Mouse (Mus musculus) heart, embryonic 14.5 days (tissue): Measurements from ENCODE around the gene Exosc7. TPM values are rescaled to one million over a fixed set of nuclear protein-coding genes. Genes with fewer than 3 reads are reported as not detected.
A peak's percentile ranks its signal among the peaks of the same experiment; 100 is the strongest.

Source experiments
- ATAC-seq: fragments of 200-750 bp; cut with Nextera tagmentation; 2 replicates; pipeline ENCODE4 v1.8.0; 2017; ENCODE audit warnings: low read depth, moderate TSS enrichment; ENCODE audit not compliant: insufficient number of reproducible peaks, insufficient read depth, low FRiP score
- H3K27ac ChIP-seq, 2 experiments: fragments of 200-500 bp in 1 of 2; fragments of 300-500 bp in 1 of 2; sonication (generic) in 1 of 2; replicated peaks in 1 of 2; 2 replicates each; pipeline ENCODE4 v1.5.1; 2012 to 2014; ENCODE audit warnings: low read depth in 2 of 2, low read length in 2 of 2, control low read depth in 1 of 2, mild to moderate bottlenecking in 1 of 2, mixed read lengths in 1 of 2; ENCODE audit not compliant: control insufficient read depth in 1 of 2, insufficient read depth in 1 of 2
- H3K27me3 ChIP-seq: fragments of 300-500 bp; sonication (generic); 2 replicates; pipeline ENCODE4 v1.6.1; 2014; ENCODE audit warnings: mild to moderate bottlenecking, low read length, control low read depth; ENCODE audit not compliant: control insufficient read depth, insufficient read depth
- H3K36me3 ChIP-seq: fragments of 300-500 bp; sonication (generic); 2 replicates; pipeline ENCODE4 v1.6.1; 2014; ENCODE audit warnings: mild to moderate bottlenecking, control low read depth, low read length, mixed read lengths; ENCODE audit not compliant: control insufficient read depth, insufficient read depth
- H3K4me1 ChIP-seq, 2 experiments: fragments of 200-500 bp in 1 of 2; fragments of 300-500 bp in 1 of 2; sonication (generic) in 1 of 2; 2 replicates each; pipeline ENCODE4 v1.6.1; 2012 to 2014; ENCODE audit warnings: low read length in 2 of 2, control low read depth in 1 of 2, mixed read lengths in 1 of 2; ENCODE audit not compliant: control insufficient read depth in 2 of 2, insufficient read depth in 2 of 2
- H3K4me2 ChIP-seq: fragments of 300-500 bp; sonication (generic); 2 replicates; pipeline ENCODE4 v1.6.1; 2014; ENCODE audit warnings: mild to moderate bottlenecking, low read length
- H3K4me3 ChIP-seq, 2 experiments: fragments of 200-500 bp in 1 of 2; fragments of 300-500 bp in 1 of 2; sonication (generic) in 1 of 2; 2 replicates each; pipeline ENCODE4 v1.5.1; 2012 to 2014; ENCODE audit warnings: low read length in 2 of 2, mild to moderate bottlenecking in 2 of 2, control low read depth in 1 of 2, low read depth in 1 of 2, moderate library complexity in 1 of 2; ENCODE audit not compliant: control insufficient read depth in 1 of 2, insufficient read depth in 1 of 2
- H3K9ac ChIP-seq: fragments of 300-500 bp; sonication (generic); 2 replicates; pipeline ENCODE4 v1.6.1; 2014; ENCODE audit warnings: mild to moderate bottlenecking, low read length
- H3K9me3 ChIP-seq: fragments of 300-500 bp; sonication (generic); 2 replicates; pipeline ENCODE4 v1.6.1; 2016; ENCODE audit warnings: low read length, control low read depth; ENCODE audit not compliant: control insufficient read depth
- whole genome bisulfite sequencing: fragments of 180-500 bp; shearing (Covaris S2); extraction: QIAGEN DNeasy Blood & Tissue Kit; methylation state at CpG from one replicate; pipeline ENCODE4 v1.1.7; 2014; 5-methylcytosine and 5-hydroxymethylcytosine counted together
- polyA plus RNA-seq: library from polyadenylated mRNA; unstranded; fragments of >200 nt; fragmentation: Nextera tagmentation; extraction: Ambion mirVana; gene quantifications from 2 replicates; pipeline ENCODE4 v1.2.1, GENCODE M21; 2014

Gene Exosc7
- 68.0 and 72.9 TPM in 2 replicates for polyA plus RNA-seq

DNA sequence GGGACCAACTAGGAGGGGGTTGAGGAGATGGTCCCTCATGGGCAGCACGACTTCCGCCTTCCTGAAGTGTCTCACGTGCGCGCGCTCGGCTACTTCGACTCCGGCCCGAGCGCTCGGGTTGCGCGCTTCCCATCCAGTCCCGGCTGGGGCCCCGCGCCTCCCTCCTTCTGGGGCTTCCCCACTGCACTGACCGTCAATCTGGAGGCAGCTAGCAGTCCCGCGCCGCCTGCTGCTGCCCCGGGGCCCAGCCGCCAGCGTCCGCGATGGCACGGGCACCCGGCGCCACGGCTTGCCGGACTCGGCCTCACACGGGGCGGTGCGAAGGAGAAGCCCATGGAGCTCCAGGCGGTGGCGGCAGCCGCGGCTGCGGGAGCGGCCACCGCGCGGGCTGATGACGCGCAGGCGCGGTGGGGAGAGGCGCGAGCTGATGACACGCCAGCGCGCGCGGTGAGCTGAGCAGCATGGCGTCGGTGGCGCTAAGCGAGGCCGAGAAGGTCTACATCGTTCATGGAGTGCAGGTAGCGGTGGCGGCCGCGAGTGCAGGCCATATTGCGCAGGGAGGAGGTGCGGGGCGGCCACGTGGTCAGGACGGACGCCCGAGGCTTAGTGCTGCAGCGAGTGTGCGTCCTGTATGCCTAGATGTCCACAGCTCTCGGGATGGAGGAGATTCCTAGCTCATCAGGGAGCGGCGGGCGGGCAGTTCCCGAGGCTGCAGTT, at the start of gene Exosc7, which contains the start of gene Zdhhc3:
Gene Exosc7 (plus strand): TSS at position 411 of the 717 bp plus-strand sequence.
Gene Zdhhc3 (minus strand): TSS at position 401 of the 717 bp plus-strand sequence.
- peak within 1 kb of the TSS; percentile 96 for H3K9ac ChIP-seq
- ATAC-seq: peak; percentile 92
- peaks cover 19% of the 10 kb centered on the region for H3K36me3 ChIP-seq
- peaks cover 0 to 15% of the 10 kb centered on the region in 2 experiments; a peak in 3 of 4 replicates for H3K4me1 ChIP-seq
- peak within 1 kb of the TSS; percentile 85 to 92 for H3K27ac ChIP-seq
- H3K4me3 ChIP-seq: peak within 1 kb of the TSS; percentile 62 to 95
- no peaks in the 10 kb centered on the region for H3K9me3 ChIP-seq
- peak within 1 kb of the TSS; percentile 98 for H3K4me2 ChIP-seq
- no peaks in the 10 kb centered on the region for H3K27me3 ChIP-seq
- under 1% methylated on average over 74 of the region's 79 CpGs for WGBS

GRCm38 (mm10) chr9:123079149-123079548, 33.9 kb upstream of the Exosc7 start:
- H3K4me3 ChIP-seq: no peak overlapping the region
- H3K4me2 ChIP-seq: no peak overlapping the region
- no peaks in the 10 kb centered on the region for H3K9me3 ChIP-seq
- no peak for ATAC-seq
- no peaks in the 10 kb centered on the region for H3K27me3 ChIP-seq
- 90% methylated on average over 5 of the region's 5 CpGs for WGBS
- H3K27ac ChIP-seq: no peak overlapping the region
- H3K36me3 ChIP-seq: peaks cover 84% of the 10 kb centered on the region
- no peaks in the 10 kb centered on the region for H3K4me1 ChIP-seq
- no peak overlapping the region for H3K9ac ChIP-seq

DNA sequence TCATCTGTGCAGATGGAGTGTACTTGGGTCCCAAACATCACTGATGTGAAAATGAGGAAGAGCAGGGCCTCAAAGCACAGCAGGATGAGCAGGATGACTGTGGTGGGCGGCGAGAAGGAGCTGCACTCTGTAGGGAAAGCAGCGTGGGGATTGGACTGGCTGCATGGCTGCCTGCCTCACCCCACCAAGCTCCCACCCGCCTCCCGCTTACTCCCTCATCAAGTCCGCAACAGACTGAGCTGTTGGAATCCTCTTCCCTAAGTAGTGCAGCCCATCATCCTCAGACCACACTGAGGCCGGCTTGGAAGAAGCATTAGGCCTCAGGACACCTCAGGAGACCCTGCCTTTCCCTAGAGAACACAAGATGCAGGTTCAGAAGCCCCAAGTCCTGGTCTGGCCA, 32.7 kb upstream of the Exosc7 start:
- no peak overlapping the region for H3K4me3 ChIP-seq
- peaks cover 96% of the 10 kb centered on the region for H3K36me3 ChIP-seq
- no peak overlapping the region for H3K27ac ChIP-seq
- no peak for ATAC-seq
- WGBS: 89% methylated on average over 7 of the region's 7 CpGs
- no peaks in the 10 kb centered on the region for H3K9me3 ChIP-seq
- no peaks in the 10 kb centered on the region for H3K4me1 ChIP-seq
- H3K4me2 ChIP-seq: no peak overlapping the region
- H3K27me3 ChIP-seq: no peaks in the 10 kb centered on the region
- H3K9ac ChIP-seq: no peak overlapping the region

DNA sequence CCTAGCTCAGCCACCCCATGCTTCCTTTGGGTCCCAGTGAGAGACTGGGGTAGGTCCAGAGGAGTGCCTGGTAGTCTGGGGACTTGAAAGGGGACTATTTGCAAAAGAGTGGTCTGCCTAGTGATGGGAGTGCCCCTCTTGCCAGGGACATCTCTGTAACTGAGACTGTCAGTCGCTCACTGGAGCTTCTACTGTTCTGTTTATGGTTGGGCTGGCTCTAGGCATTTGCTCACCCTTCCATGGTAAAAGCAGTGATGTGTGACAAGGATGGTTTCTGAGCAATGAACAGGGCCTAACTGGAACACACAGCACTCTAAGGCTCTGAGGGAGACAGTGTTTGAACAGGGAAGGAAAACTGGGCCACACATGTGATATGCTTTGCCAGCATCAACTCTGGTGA, 32.2 kb upstream of the Exosc7 start:
- Histone ChIP-seq H3K4me1 (no peaks in the 10 kb centered on the region), H3K27ac (no peak overlapping the region), H3K9me3 (no peaks in the 10 kb centered on the region), H3K27me3 (no peaks in the 10 kb centered on the region), H3K36me3 (peaks cover 97% of the 10 kb centered on the region), H3K4me3 (no peak overlapping the region), H3K4me2 (no peak overlapping the region), H3K9ac (no peak overlapping the region)
- 79% methylated on average over 1 of the region's 1 CpGs for WGBS
- no peak for ATAC-seq

GRCm38 (mm10) chr9:123085373-123085772, 27.6 kb upstream of the Exosc7 start:
- Histone ChIP-seq H3K4me3 (no peak overlapping the region), H3K4me1 (no peaks in the 10 kb centered on the region), H3K9me3 (no peaks in the 10 kb centered on the region), H3K4me2 (no peak overlapping the region), H3K27me3 (no peaks in the 10 kb centered on the region), H3K36me3 (peaks cover 98% of the 10 kb centered on the region), H3K27ac (no peak overlapping the region), H3K9ac (no peak overlapping the region)
- ATAC-seq: no peak
- WGBS: 82% methylated on average over 1 of the region's 1 CpGs

DNA sequence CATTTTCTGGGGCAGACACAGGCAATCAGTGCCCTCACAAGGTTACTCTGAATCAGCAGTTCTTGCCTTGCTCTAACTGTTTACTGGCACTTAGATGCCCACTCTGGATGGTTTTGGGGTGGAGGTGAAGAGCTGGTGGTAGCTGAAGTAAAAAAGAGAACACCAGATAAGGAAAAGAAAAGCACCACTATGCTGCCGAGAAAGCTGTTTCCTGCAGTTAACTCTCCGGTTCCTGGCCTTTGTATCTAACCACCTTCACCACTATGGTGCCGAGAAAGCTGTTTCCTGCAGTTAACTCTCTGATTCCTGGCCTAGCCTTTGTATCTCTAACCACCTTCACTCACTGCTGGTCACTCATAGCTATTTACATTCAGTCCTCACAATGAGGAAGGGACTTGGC, 25.5 kb upstream of the Exosc7 start:
- Histone ChIP-seq H3K9ac (no peak overlapping the region), H3K36me3 (peaks cover 89% of the 10 kb centered on the region), H3K9me3 (no peaks in the 10 kb centered on the region), H3K4me1 (no peaks in the 10 kb centered on the region), H3K4me2 (no peak overlapping the region), H3K4me3 (no peak overlapping the region), H3K27me3 (no peaks in the 10 kb centered on the region), H3K27ac (no peak overlapping the region)
- WGBS: 43% methylated on average over 3 of the region's 3 CpGs
- no peak for ATAC-seq

DNA sequence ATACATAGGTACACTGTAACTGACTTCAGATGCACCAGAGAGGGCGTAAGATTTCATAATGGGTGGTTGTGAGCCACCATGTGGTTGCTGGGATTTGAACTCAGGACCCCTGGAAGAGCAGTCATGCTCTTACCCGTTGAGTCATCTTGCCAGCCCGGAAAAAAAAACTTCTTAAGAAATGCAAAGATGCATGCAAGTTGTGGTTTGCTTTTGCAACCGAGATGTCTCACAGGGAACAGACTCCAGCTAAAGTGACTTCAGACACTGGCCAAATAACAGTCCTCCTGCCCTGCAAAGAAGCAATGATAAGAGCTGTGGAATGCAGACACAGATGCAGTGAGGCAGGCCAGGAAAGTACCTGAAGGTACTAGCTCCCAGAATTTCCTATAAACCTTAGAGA, 22.2 kb upstream of the Exosc7 start:
- Histone ChIP-seq H3K4me2 (no peak overlapping the region), H3K36me3 (peaks cover 78% of the 10 kb centered on the region), H3K4me1 (no peaks in the 10 kb centered on the region), H3K9me3 (no peaks in the 10 kb centered on the region), H3K27me3 (no peaks in the 10 kb centered on the region), H3K4me3 (no peak overlapping the region), H3K27ac (no peak overlapping the region), H3K9ac (no peak overlapping the region)
- no peak for ATAC-seq
- 73% methylated on average over 4 of the region's 4 CpGs for WGBS
